ENCODE assay signal across 28 mouse cellular contexts in genomic region chr19:23051456-23051855, GRCm38 (mm10).
"Had no signal": no experiment of that assay in that cellular context is flagged by ENCODE, and none has a peak within 500 bp of the region (broad histone marks: within the 10 kb centered on the region; RNA-seq: fewer than 3 reads in every experiment).

No protein-coding gene starts in this region.

- ATAC-seq: hindbrain, embryonic 16.5 days; hindbrain, postnatal 0 days; inflammation-experienced regulatory T-cells, adult 6 months; intestine, embryonic 15.5 days; intestine, embryonic 16.5 days; intestine, postnatal 0 days had no signal

- H3K27ac ChIP-seq: heart, embryonic 10.5 days; heart, embryonic 13.5 days; heart, embryonic 15.5 days; hindbrain, embryonic 10.5 days; hindbrain, embryonic 12.5 days; hindbrain, embryonic 13.5 days; hindbrain, embryonic 14.5 days; hindbrain, embryonic 15.5 days; hindbrain, postnatal 0 days; intestine, embryonic 15.5 days; kidney, embryonic 15.5 days; kidney, postnatal 0 days; layer of hippocampus, adult 2 months; left cerebral cortex, adult 2 months had no signal

- H3K9me3 ChIP-seq: heart, embryonic 10.5 days; heart, embryonic 12.5 days; heart, embryonic 13.5 days; heart, embryonic 15.5 days; hindbrain, embryonic 10.5 days; hindbrain, embryonic 12.5 days; hindbrain, embryonic 13.5 days; hindbrain, embryonic 15.5 days; intestine, embryonic 15.5 days; kidney, embryonic 15.5 days had no signal

- H3K36me3 ChIP-seq: heart, embryonic 10.5 days; heart, embryonic 12.5 days; heart, embryonic 13.5 days; heart, embryonic 15.5 days; hindbrain, embryonic 10.5 days; hindbrain, embryonic 12.5 days; hindbrain, embryonic 13.5 days; hindbrain, embryonic 15.5 days; intestine, embryonic 15.5 days; kidney, embryonic 15.5 days had no signal

- H3K4me1 ChIP-seq: heart, embryonic 10.5 days; heart, embryonic 12.5 days; heart, embryonic 15.5 days; hindbrain, embryonic 12.5 days; hindbrain, embryonic 13.5 days had no signal

- H3K9ac ChIP-seq: heart, embryonic 12.5 days; heart, embryonic 13.5 days; heart, embryonic 15.5 days; hindbrain, embryonic 12.5 days; hindbrain, embryonic 13.5 days; hindbrain, embryonic 14.5 days; hindbrain, embryonic 15.5 days; intestine, embryonic 15.5 days; kidney, embryonic 15.5 days had no signal

- H3K4me3 ChIP-seq: heart, embryonic 10.5 days; heart, embryonic 12.5 days; heart, embryonic 13.5 days; heart, embryonic 15.5 days; hindbrain, embryonic 10.5 days; hindbrain, embryonic 12.5 days; hindbrain, embryonic 13.5 days; hindbrain, embryonic 15.5 days; intestine, embryonic 15.5 days; kidney, embryonic 15.5 days; layer of hippocampus, adult 2 months; left cerebral cortex, adult 2 months had no signal

- H3K27me3 ChIP-seq: heart, embryonic 12.5 days; heart, embryonic 13.5 days; heart, embryonic 15.5 days; hindbrain, embryonic 12.5 days; hindbrain, embryonic 15.5 days; intestine, embryonic 15.5 days; kidney, embryonic 15.5 days had no signal

- DNase-seq: heart, postnatal 10 days; heart, postnatal 14 days; heart, postnatal 36 days; heart, postnatal 4 days; kidney, adult 18-20 months; kidney, postnatal 4 days; layer of hippocampus, adult 9-11 months; layer of hippocampus, postnatal 36 days had no signal

- H3K4me2 ChIP-seq: heart, embryonic 11.5 days; heart, embryonic 12.5 days; heart, embryonic 13.5 days; heart, embryonic 15.5 days; hindbrain, embryonic 12.5 days; hindbrain, embryonic 13.5 days; hindbrain, embryonic 14.5 days; hindbrain, embryonic 15.5 days; intestine, embryonic 15.5 days; kidney, embryonic 15.5 days had no signal
